In the genomic region with DNA sequence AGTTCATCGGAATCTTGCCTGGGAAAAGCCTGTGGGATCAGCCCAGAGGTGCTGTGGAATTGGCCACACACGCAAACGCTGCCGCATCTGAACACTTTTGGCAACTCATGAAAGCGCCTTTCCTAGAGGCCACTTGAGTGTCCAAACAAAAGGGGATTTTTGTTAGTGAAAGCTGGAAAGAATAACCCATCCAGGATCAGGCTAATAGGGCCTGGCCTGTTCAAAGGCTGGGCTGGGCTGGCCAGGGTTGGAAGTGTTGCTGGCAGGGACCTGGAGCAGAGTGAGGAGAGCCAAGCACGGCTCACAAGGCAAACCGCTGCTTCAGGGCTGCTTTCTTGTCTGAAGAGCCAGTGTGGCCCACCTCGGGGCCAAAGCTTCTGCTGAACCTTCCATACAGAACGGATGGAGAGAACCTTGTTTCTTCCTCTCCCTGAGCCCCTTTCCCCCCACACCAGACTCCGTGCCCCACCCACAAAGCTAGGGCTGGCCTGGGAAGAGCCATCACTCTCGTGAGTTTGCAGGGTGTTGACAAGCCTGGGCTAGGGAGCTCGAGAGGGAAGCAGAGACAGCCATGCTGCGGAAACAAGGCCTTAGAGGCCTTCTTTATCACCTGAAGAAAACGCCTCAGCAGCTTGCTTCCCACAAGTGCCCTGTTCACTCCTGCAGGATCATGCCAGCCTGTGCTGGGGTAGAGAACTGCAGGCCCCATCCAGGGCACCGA, we compare ENCODE assay signal across 8 mouse cellular contexts.
A peak's percentile ranks its signal among the peaks of the same experiment; 100 is the strongest.
DNase-seq lines count a peak whose midpoint lies in the region; ATAC-seq and TF ChIP-seq lines count a peak whose summit lies in the region.
"Had no signal": no experiment of that assay in that cellular context is flagged by ENCODE, and none has a peak within 500 bp of the region (broad histone marks: within the 10 kb centered on the region; RNA-seq: fewer than 3 reads in every experiment).

No protein-coding gene starts in this region.

- TF ChIP-seq EP300 in stomach, postnatal 0 days (optimal IDR thresholded peaks at IDR 0.05), result no peak

- H3K9me3 ChIP-seq in midbrain, embryonic 13.5 days, result no peaks in the 10 kb centered on the region
- H3K9me3 ChIP-seq in midbrain, embryonic 14.5 days (ENCODE audit: control insufficient read depth, low read length), result no peaks in the 10 kb centered on the region
- no peaks in the 10 kb centered on the region for H3K9me3 ChIP-seq in limb, embryonic 12.5 days
- no peaks in the 10 kb centered on the region for H3K9me3 ChIP-seq in stomach, postnatal 0 days (ENCODE audit: control insufficient read depth, low read length)

- WGBS in midbrain, embryonic 13.5 days, result 77% methylated on average over 15 of the region's 15 CpGs
- WGBS in midbrain, embryonic 14.5 days, result 80% methylated on average over 15 of the region's 15 CpGs
- WGBS in limb, embryonic 12.5 days, result 82% methylated on average over 15 of the region's 15 CpGs
- WGBS in stomach, postnatal 0 days, result 61% methylated on average over 15 of the region's 15 CpGs

- no peak overlapping the region for H3K27ac ChIP-seq in midbrain, embryonic 13.5 days
- H3K27ac ChIP-seq in midbrain, embryonic 14.5 days (replicated peaks; ENCODE audit: low read depth, low read length), result no peak overlapping the region
- peak overlapping the region; percentile 5; the same call in 1 of the 2 replicates for H3K27ac ChIP-seq in limb, embryonic 12.5 days
- H3K27ac ChIP-seq in stomach, postnatal 0 days (replicated peaks), result peak overlapping the region; percentile 53; the same call in 1 of the 2 replicates

- H3K9ac ChIP-seq in midbrain, embryonic 13.5 days (replicated peaks), result no peak overlapping the region
- H3K9ac ChIP-seq in midbrain, embryonic 14.5 days (replicated peaks; ENCODE audit: low read length), result no peak overlapping the region
- no peak overlapping the region for H3K9ac ChIP-seq in limb, embryonic 12.5 days (replicated peaks)
- H3K9ac ChIP-seq in stomach, postnatal 0 days (ENCODE audit: low read length), result no peak overlapping the region

- H3K27me3 ChIP-seq in midbrain, embryonic 13.5 days, result no peaks in the 10 kb centered on the region
- no peaks in the 10 kb centered on the region for H3K27me3 ChIP-seq in midbrain, embryonic 14.5 days (ENCODE audit: control insufficient read depth, insufficient read depth, low read length)
- H3K27me3 ChIP-seq in limb, embryonic 12.5 days, result no peaks in the 10 kb centered on the region
- H3K27me3 ChIP-seq in stomach, postnatal 0 days (ENCODE audit: control insufficient read depth, insufficient read depth, low read length), result no peaks in the 10 kb centered on the region

- no peak for DNase-seq in midbrain, embryonic 14.5 days
- peak; percentile 11 to 34 for DNase-seq in frontal cortex, postnatal 36 days (ENCODE audit: low spot score in 2 of 2)
- no peak for DNase-seq in stomach, postnatal 0 days (ENCODE audit: low spot score)
- DNase-seq in thymus, postnatal 25 days, result no peak
- no peak for DNase-seq in ovary, postnatal 14 days (ENCODE audit: low spot score)
- DNase-seq: kidney, postnatal 10 days had no signal

- H3K4me1 ChIP-seq in midbrain, embryonic 13.5 days (replicated peaks), result 0 out of 2 replicates have a peak, but pooled peaks cover 2% of the 10 kb centered on the region
- H3K4me1 ChIP-seq in midbrain, embryonic 14.5 days (ENCODE audit: control insufficient read depth, insufficient read depth, low read length), result no peaks in the 10 kb centered on the region
- peaks cover 37% of the 10 kb centered on the region for H3K4me1 ChIP-seq in limb, embryonic 12.5 days (replicated peaks)
- no peaks in the 10 kb centered on the region for H3K4me1 ChIP-seq in stomach, postnatal 0 days (replicated peaks; ENCODE audit: control insufficient read depth, insufficient read depth)

- peak; percentile 63; the same call in 1 of the 2 replicates for ATAC-seq in midbrain, embryonic 13.5 days
- no peak for ATAC-seq in midbrain, embryonic 14.5 days (ENCODE audit: low FRiP score, low TSS enrichment)
- ATAC-seq in limb, embryonic 12.5 days (ENCODE audit: insufficient number of reproducible peaks, insufficient read depth, low FRiP score, low TSS enrichment, low read depth), result no peak
- peak; percentile 49; the same call in 1 of the 2 replicates for ATAC-seq in stomach, postnatal 0 days (ENCODE audit: low FRiP score, low TSS enrichment)

- H3K4me2 ChIP-seq in midbrain, embryonic 13.5 days (replicated peaks), result no peak overlapping the region
- no peak overlapping the region for H3K4me2 ChIP-seq in midbrain, embryonic 14.5 days (ENCODE audit: low read length)
- H3K4me2 ChIP-seq in limb, embryonic 12.5 days, result no peak overlapping the region
- no peak overlapping the region for H3K4me2 ChIP-seq in stomach, postnatal 0 days (replicated peaks; ENCODE audit: low read depth)

- TF ChIP-seq CTCF in stomach, postnatal 0 days (IDR thresholded peaks at IDR 0.05; ENCODE audit: low read depth), result no peak

- H3K4me3 ChIP-seq in midbrain, embryonic 13.5 days (replicated peaks), result no peak overlapping the region
- no peak overlapping the region for H3K4me3 ChIP-seq in midbrain, embryonic 14.5 days (replicated peaks; ENCODE audit: low read depth, low read length)
- no peak overlapping the region for H3K4me3 ChIP-seq in limb, embryonic 12.5 days (replicated peaks)
- no peak overlapping the region for H3K4me3 ChIP-seq in stomach, postnatal 0 days (ENCODE audit: low read depth, low read length)

- H3K36me3 ChIP-seq in midbrain, embryonic 13.5 days, result no peaks in the 10 kb centered on the region
- no peaks in the 10 kb centered on the region for H3K36me3 ChIP-seq in midbrain, embryonic 14.5 days (ENCODE audit: control insufficient read depth, insufficient read depth, low read length)
- no peaks in the 10 kb centered on the region for H3K36me3 ChIP-seq in limb, embryonic 12.5 days
- H3K36me3 ChIP-seq in stomach, postnatal 0 days (ENCODE audit: control insufficient read depth, insufficient read depth, low read length), result no peaks in the 10 kb centered on the region

Comparison
In these comparisons a context has a peak if more than half of its experiments do, and no peak if none do; other contexts are left out.
1. ATAC-seq: peak in midbrain, embryonic 13.5 days (single experiment) and stomach, postnatal 0 days (single experiment); none in midbrain, embryonic 14.5 days (single experiment) and limb, embryonic 12.5 days (single experiment).
2. H3K27ac ChIP-seq: peak in limb, embryonic 12.5 days (single experiment) and stomach, postnatal 0 days (single experiment); none in midbrain, embryonic 13.5 days (single experiment) and midbrain, embryonic 14.5 days (single experiment).
3. DNase-seq: peak in frontal cortex, postnatal 36 days (2 of 2); none in midbrain, embryonic 14.5 days (single experiment), stomach, postnatal 0 days (single experiment), thymus, postnatal 25 days (single experiment) and ovary, postnatal 14 days (single experiment).